Comparison of ENCODE assay signal across 26 mouse cellular contexts in genomic region chr1:88452198-88452597, GRCm38 (mm10). TPM values are rescaled to one million over a fixed set of nuclear protein-coding genes. Genes with fewer than 3 reads are reported as not detected.
DNase-seq lines count a peak whose midpoint lies in the region; ATAC-seq and TF ChIP-seq lines count a peak whose summit lies in the region.
"Had no signal": no experiment of that assay in that cellular context is flagged by ENCODE, and none has a peak within 500 bp of the region (broad histone marks: within the 10 kb centered on the region; RNA-seq: fewer than 3 reads in every experiment).

No protein-coding gene starts in this region.

- 0 out of 2 replicates have a peak overlapping the region, but pooled peaks have one; percentile 48 for H3K27ac ChIP-seq in forebrain, embryonic 10.5 days
- no peak overlapping the region for H3K27ac ChIP-seq in forebrain, postnatal 0 days (ENCODE audit: low read depth, low read length)
- H3K27ac ChIP-seq: embryonic facial prominence, embryonic 13.5 days; embryonic facial prominence, embryonic 15.5 days; forebrain, embryonic 12.5 days had no signal

- no peak for TF ChIP-seq CTCF in forebrain, postnatal 0 days (IDR thresholded peaks at IDR 0.05; ENCODE audit: low read depth)

- peaks cover 42% of the 10 kb centered on the region for H3K4me1 ChIP-seq in forebrain, embryonic 10.5 days
- H3K4me1 ChIP-seq in forebrain, postnatal 0 days (ENCODE audit: insufficient read depth), result no peaks in the 10 kb centered on the region
- H3K4me1 ChIP-seq: embryonic facial prominence, embryonic 15.5 days had no signal

- no peak overlapping the region for H3K4me2 ChIP-seq in forebrain, postnatal 0 days (ENCODE audit: low read depth)
- H3K4me2 ChIP-seq: embryonic facial prominence, embryonic 13.5 days; embryonic facial prominence, embryonic 15.5 days; forebrain, embryonic 12.5 days had no signal

- ATAC-seq in forebrain, postnatal 0 days, result no peak
- ATAC-seq: CD4-positive, CD25-positive, alpha-beta regulatory T cell, adult 4 months; forebrain, embryonic 14.5 days; forebrain, embryonic 16.5 days had no signal

- WGBS in forebrain, embryonic 10.5 days, result 90% methylated on average over 6 of the region's 6 CpGs
- WGBS in forebrain, postnatal 0 days, result 88% methylated on average over 6 of the region's 6 CpGs

- DNase-seq in forebrain, embryonic 10.5 days (ENCODE audit: extremely low spot score, low spot score), result no peak
- no peak for DNase-seq in forebrain, postnatal 0 days
- DNase-seq in urinary bladder, postnatal 14 days (ENCODE audit: low spot score), result peak; percentile 14
- DNase-seq in urinary bladder, postnatal 36 days (ENCODE audit: low spot score in 2 of 2), result no peak
- peak; percentile 34 for DNase-seq in NIH3T3 (ENCODE audit: low read depth)
- DNase-seq in gastrocnemius, postnatal 36 days, result no peak
- no peak for DNase-seq in adrenal gland, adult 8-10 months
- DNase-seq: adrenal gland, adult 2 months; adrenal gland, postnatal 14 days; adrenal gland, postnatal 36 days; B cell, adult 2 months; cerebellum, adult 11-12 months; cerebellum, adult 2 months; cerebellum, adult 9-10 months; cerebellum, postnatal 10 days; cerebellum, postnatal 25 days had no signal

- no peaks in the 10 kb centered on the region for H3K27me3 ChIP-seq in forebrain, embryonic 10.5 days (ENCODE audit: poor library complexity, severe bottlenecking)
- no peaks in the 10 kb centered on the region for H3K27me3 ChIP-seq in forebrain, postnatal 0 days (ENCODE audit: insufficient read depth, low read length)
- H3K27me3 ChIP-seq: CH12.LX; embryonic facial prominence, embryonic 13.5 days; embryonic facial prominence, embryonic 15.5 days; forebrain, embryonic 12.5 days had no signal

- H3K4me3 ChIP-seq in forebrain, embryonic 10.5 days, result no peak overlapping the region
- no peak overlapping the region for H3K4me3 ChIP-seq in forebrain, postnatal 0 days (ENCODE audit: low read depth, low read length)
- H3K4me3 ChIP-seq: embryonic facial prominence, embryonic 13.5 days; embryonic facial prominence, embryonic 15.5 days; erythroblast, embryonic 14.5 days; forebrain, embryonic 12.5 days had no signal

- intact Hi-C loops in gastrocnemius, postnatal 36 days (cut with DNase I), result loop anchor here (10.0 kb wide), 1 partner anchor 113 kb away; no protein-coding TSS in a partner anchor

- no peaks in the 10 kb centered on the region for H3K36me3 ChIP-seq in forebrain, embryonic 10.5 days (replicated peaks)
- H3K36me3 ChIP-seq in forebrain, postnatal 0 days (ENCODE audit: insufficient read depth), result no peaks in the 10 kb centered on the region
- H3K36me3 ChIP-seq: embryonic facial prominence, embryonic 13.5 days; embryonic facial prominence, embryonic 15.5 days; forebrain, embryonic 12.5 days; G1E had no signal

- H3K9me3 ChIP-seq in forebrain, embryonic 10.5 days, result no peaks in the 10 kb centered on the region
- no peaks in the 10 kb centered on the region for H3K9me3 ChIP-seq in forebrain, postnatal 0 days (ENCODE audit: low read length)
- H3K9me3 ChIP-seq: embryonic facial prominence, embryonic 13.5 days; embryonic facial prominence, embryonic 15.5 days; forebrain, embryonic 12.5 days; G1E had no signal

- no peak overlapping the region for H3K9ac ChIP-seq in forebrain, postnatal 0 days
- H3K9ac ChIP-seq: embryonic facial prominence, embryonic 13.5 days; embryonic facial prominence, embryonic 15.5 days; forebrain, embryonic 12.5 days had no signal

RNA-seq across cellular contexts. Expression of gene Spp2, which starts 45.4 kb away (rescaled TPM):
- polyA plus RNA-seq in forebrain, embryonic 10.5 days (2016; fragmentation: Nextera tagmentation; extraction: Ambion mirVana), result not detected in 2 replicates
- total RNA-seq in forebrain, postnatal 0 days (2014; rRNA removed), result 1.3 TPM in 1 of 2 replicates, not detected in the other
- 0.52 and 1.2 TPM in 2 replicates for polyA plus RNA-seq in forebrain, postnatal 0 days (2015; fragmentation: Nextera tagmentation; extraction: Ambion mirVana)
- not detected for total RNA-seq in gastrocnemius, postnatal 36 days (2021)
- total RNA-seq in adrenal gland, adult 8-10 months (2022), result not detected
- total RNA-seq: adrenal gland, postnatal 36 days; CH12.LX; G1E had no signal
- polyA plus RNA-seq: CD4-positive, CD25-positive, alpha-beta regulatory T cell, adult 4 months; embryonic facial prominence, embryonic 13.5 days; embryonic facial prominence, embryonic 15.5 days; erythroblast, embryonic 14.5 days; forebrain, embryonic 12.5 days; G1E had no signal

RNA-seq across cellular contexts. Expression of gene Glrp1, which starts 57.7 kb away (rescaled TPM):
- not detected in 2 replicates for polyA plus RNA-seq in forebrain, embryonic 10.5 days (2016; fragmentation: Nextera tagmentation; extraction: Ambion mirVana)
- total RNA-seq in forebrain, postnatal 0 days (2014; rRNA removed), result 0.08 and 0.10 TPM in 2 replicates
- 0.10 and 0.11 TPM in 2 replicates for polyA plus RNA-seq in forebrain, postnatal 0 days (2015; fragmentation: Nextera tagmentation; extraction: Ambion mirVana)
- not detected for total RNA-seq in gastrocnemius, postnatal 36 days (2021)
- not detected for total RNA-seq in adrenal gland, adult 8-10 months (2022)
- total RNA-seq: adrenal gland, adult 2 months; adrenal gland, postnatal 14 days; adrenal gland, postnatal 36 days had no signal
- polyA plus RNA-seq: adrenal gland, adult 2 months; CD4-positive, CD25-positive, alpha-beta regulatory T cell, adult 4 months; embryonic facial prominence, embryonic 11.5 days; embryonic facial prominence, embryonic 13.5 days; erythroblast, embryonic 14.5 days; forebrain, embryonic 12.5 days; forebrain, embryonic 14.5 days; forebrain, embryonic 16.5 days; G1E had no signal

Comparison
In these comparisons a context has a peak if more than half of its experiments do, and no peak if none do; other contexts are left out.
1. DNase-seq: peak in urinary bladder, postnatal 14 days (single experiment) and NIH3T3 (single experiment); none in forebrain, embryonic 10.5 days (single experiment), forebrain, postnatal 0 days (single experiment), urinary bladder, postnatal 36 days (0 of 2), gastrocnemius, postnatal 36 days (0 of 2) and adrenal gland, adult 8-10 months (single experiment).